Mouse (Mus musculus): Measurements from ENCODE around the gene Mrpl34. TPM values are rescaled to one million over a fixed set of nuclear protein-coding genes. Genes with fewer than 3 reads are reported as not detected.

Gene Mrpl34
- total and polyA plus RNA-seq, 3 experiments = 143 to 196 TPM; not detected in 1

GRCm38 (mm10) chr8:71460716-71461115 lies 4.0 kb upstream of the Mrpl34 start:
- Histone ChIP-seq H3K27ac (ENCODE audit: control insufficient read depth, low read depth, low read length) (no peak overlapping the region), H3K27me3 (ENCODE audit: control insufficient read depth in 1 of 2, insufficient read depth in 2 of 2, low read length in 2 of 2) (no peaks in the 10 kb centered on the region), H3K9ac (ENCODE audit: control insufficient read depth, low read depth, low read length, poor library complexity, severe bottlenecking) (no peak overlapping the region), H3K79me2 (ENCODE audit: control insufficient read depth, insufficient read depth, low read length, poor library complexity) (peaks cover 7% of the 10 kb centered on the region; the same call in 1 of the 2 replicates), H3K9me3 (replicated peaks; ENCODE audit: insufficient read depth, low read length) (no peaks in the 10 kb centered on the region), H3K4me3 (ENCODE audit: control insufficient read depth in 1 of 2, insufficient read depth in 1 of 2, low read depth in 2 of 2, low read length in 2 of 2) (no peak overlapping the region), H3K4me1 (ENCODE audit: control insufficient read depth in 1 of 2, insufficient read depth in 2 of 2, low read length in 2 of 2) (peaks cover 0 to 6% of the 10 kb centered on the region in 2 experiments; a peak in 1 of 4 replicates), H3K36me3 (ENCODE audit: control insufficient read depth in 1 of 2, insufficient read depth in 2 of 2, low read length in 2 of 2) (peaks cover 0 to 5% of the 10 kb centered on the region in 2 experiments; a peak in 1 of 4 replicates)
- no peak for TF ChIP-seq ZKSCAN1 (IDR thresholded peaks at IDR 0.05; ENCODE audit: low read depth, low read length)
- TF ChIP-seq BHLHE40 (IDR thresholded peaks at IDR 0.05; ENCODE audit: borderline replicate concordance, low read depth, low read length) = no peak
- TF ChIP-seq GABPA (IDR thresholded peaks at IDR 0.05; ENCODE audit: low read depth, low read length) = no peak
- no peak for TF ChIP-seq UBTF (IDR thresholded peaks at IDR 0.05; ENCODE audit: borderline replicate concordance, insufficient read depth, low read depth, low read length)
- no peak for TF ChIP-seq ETS1 (IDR thresholded peaks at IDR 0.05; ENCODE audit: low read depth, low read length)
- no peak for TF ChIP-seq JUND (IDR thresholded peaks at IDR 0.05; ENCODE audit: low read depth, low read length)
- no peak for TF ChIP-seq MAZ (IDR thresholded peaks at IDR 0.05; ENCODE audit: low read depth, low read length)
- no peak for TF ChIP-seq NELFE (IDR thresholded peaks at IDR 0.05; ENCODE audit: low read depth, low read length)
- TF ChIP-seq E2F4 (IDR thresholded peaks at IDR 0.05; ENCODE audit: borderline replicate concordance, low read depth, low read length) = no peak
- no peak for TF ChIP-seq CHD2 (IDR thresholded peaks at IDR 0.05; ENCODE audit: low read length)
- no peak for TF ChIP-seq TBP (IDR thresholded peaks at IDR 0.05; ENCODE audit: low read depth, low read length)
- TF ChIP-seq TCF12 (IDR thresholded peaks at IDR 0.05; ENCODE audit: low read depth, low read length) = no peak
- TF ChIP-seq CTCF (IDR thresholded peaks at IDR 0.05 in 2 of 3, conservative IDR thresholded peaks at IDR 0.05 in 1 of 3; ENCODE audit: control insufficient read depth in 1 of 3, insufficient read depth in 1 of 3, low read depth in 2 of 3, low read length in 3 of 3, poor library complexity in 1 of 3, severe bottlenecking in 1 of 3) = no peak
- no peak for TF ChIP-seq USF2 (IDR thresholded peaks at IDR 0.05; ENCODE audit: borderline replicate concordance in 1 of 2, insufficient read depth in 1 of 2, low read depth in 1 of 2, low read length in 2 of 2)
- no peak for TF ChIP-seq TAL1 (IDR thresholded peaks at IDR 0.05; ENCODE audit: low read length)
- TF ChIP-seq EP300 (IDR thresholded peaks at IDR 0.05; ENCODE audit: low read depth in 1 of 2, low read length in 2 of 2) = no peak
- no peak for DNase-seq (ENCODE audit: low read depth, low spot score)

- TF ChIP-seq MYB (IDR thresholded peaks at IDR 0.05; ENCODE audit: low read depth, low read length) (no peak), ELF1 (IDR thresholded peaks at IDR 0.05; ENCODE audit: low read depth, low read length) (no peak), MAFK (IDR thresholded peaks at IDR 0.05; ENCODE audit: borderline replicate concordance, low read depth, low read length) (no peak), MAZ (IDR thresholded peaks at IDR 0.05; ENCODE audit: low read depth, low read length) (no peak), BHLHE40 (IDR thresholded peaks at IDR 0.05; ENCODE audit: borderline replicate concordance, low read depth, low read length) (no peak), TCF12 (IDR thresholded peaks at IDR 0.05; ENCODE audit: low read depth, low read length) (no peak), TAL1 (IDR thresholded peaks at IDR 0.05; ENCODE audit: low read length) (no peak), UBTF (IDR thresholded peaks at IDR 0.05; ENCODE audit: borderline replicate concordance, insufficient read depth, low read depth, low read length) (no peak)
- H3K4me3 ChIP-seq (ENCODE audit: control insufficient read depth in 1 of 2, insufficient read depth in 1 of 2, low read depth in 2 of 2, low read length in 2 of 2) = no peak overlapping the region
- no peak overlapping the region for H3K27ac ChIP-seq (ENCODE audit: control insufficient read depth, low read depth, low read length)
- no peak overlapping the region for H3K9ac ChIP-seq (ENCODE audit: control insufficient read depth, low read depth, low read length, poor library complexity, severe bottlenecking)
- H3K79me2 ChIP-seq (ENCODE audit: control insufficient read depth, insufficient read depth, low read length, poor library complexity) = peaks cover 7% of the 10 kb centered on the region; the same call in 1 of the 2 replicates
- no peaks in the 10 kb centered on the region for H3K9me3 ChIP-seq (replicated peaks; ENCODE audit: insufficient read depth, low read length)
- peaks cover 0 to 7% of the 10 kb centered on the region in 2 experiments; a peak in 1 of 4 replicates for H3K36me3 ChIP-seq (ENCODE audit: control insufficient read depth in 1 of 2, insufficient read depth in 2 of 2, low read length in 2 of 2)
- no peak for DNase-seq (ENCODE audit: low read depth, low spot score)
- peaks cover 0 to 10% of the 10 kb centered on the region in 2 experiments; a peak in 2 of 4 replicates for H3K4me1 ChIP-seq (ENCODE audit: control insufficient read depth in 1 of 2, insufficient read depth in 2 of 2, low read length in 2 of 2)
- H3K27me3 ChIP-seq (ENCODE audit: control insufficient read depth in 1 of 2, insufficient read depth in 2 of 2, low read length in 2 of 2) = no peaks in the 10 kb centered on the region
Observed at GRCm38 (mm10) chr8:71461152-71461840, 3.5 kb upstream of the Mrpl34 start.
